Mouse (Mus musculus) stomach, embryonic 16.5 days (tissue): Measurements from ENCODE around the gene Shb. TPM values are rescaled to one million over a fixed set of nuclear protein-coding genes. Genes with fewer than 3 reads are reported as not detected.

Experiments
- ATAC-seq: fragments of 200-750 bp; cut with Nextera tagmentation; 2 replicates; pipeline ENCODE4 v1.8.0; 2017; ENCODE audit warnings: moderate number of reproducible peaks, moderate TSS enrichment; ENCODE audit not compliant: insufficient read depth, low FRiP score
- H3K27ac ChIP-seq: fragments of 300-500 bp; sonication (generic); 2 replicates; pipeline ENCODE4 v1.5.1; 2014; ENCODE audit warnings: low read length
- H3K27me3 ChIP-seq: fragments of 300-500 bp; sonication (generic); 2 replicates; pipeline ENCODE4 v1.6.1; 2014; ENCODE audit warnings: low read length, control low read depth, mixed read lengths; ENCODE audit not compliant: control insufficient read depth, insufficient read depth
- H3K36me3 ChIP-seq: fragments of 300-500 bp; sonication (generic); 2 replicates; pipeline ENCODE4 v1.6.1; 2014; ENCODE audit warnings: low read length; ENCODE audit not compliant: control insufficient read depth, insufficient read depth
- H3K4me1 ChIP-seq: fragments of 300-500 bp; sonication (generic); 2 replicates; pipeline ENCODE4 v1.6.1; 2014; ENCODE audit warnings: low read length, control low read depth, mixed read lengths; ENCODE audit not compliant: control insufficient read depth, insufficient read depth
- H3K4me2 ChIP-seq: fragments of 300-500 bp; sonication (generic); 2 replicates; pipeline ENCODE4 v1.6.1; 2014; ENCODE audit warnings: low read depth, low read length, mixed read lengths
- H3K4me3 ChIP-seq: fragments of 300-500 bp; sonication (generic); replicated peaks from 2 replicates; pipeline ENCODE4 v1.5.1; 2014; ENCODE audit warnings: mild to moderate bottlenecking, low read length
- H3K9ac ChIP-seq: fragments of 300-500 bp; sonication (generic); 2 replicates; pipeline ENCODE4 v1.6.1; 2014; ENCODE audit warnings: low read length
- H3K9me3 ChIP-seq: fragments of 300-500 bp; sonication (generic); replicated peaks from 2 replicates; pipeline ENCODE4 v1.6.1; 2016; ENCODE audit warnings: low read length, control low read depth; ENCODE audit not compliant: control insufficient read depth
- WGBS: fragments of 180-500 bp; shearing (Covaris S2); extraction: QIAGEN DNeasy Blood & Tissue Kit; methylation state at CpG from one replicate; pipeline ENCODE4 v1.1.7; 2014; 5-methylcytosine and 5-hydroxymethylcytosine counted together
- polyA plus RNA-seq: library from polyadenylated mRNA; unstranded; fragments of >200 nt; fragmentation: Nextera tagmentation; extraction: Ambion mirVana; gene quantifications from 2 replicates; pipeline ENCODE4 v1.2.1, GENCODE M21; 2015

The Shb gene
- polyA plus RNA-seq, 1 experiment from 2014 or later, result 2.7 TPM

GRCm38 (mm10) chr4:45409270-45409669 lies 123.0 kb downstream of the Shb start:
- peak overlapping the region; percentile 98 for H3K9ac ChIP-seq
- H3K4me3 ChIP-seq, result peak overlapping the region; percentile 80
- under 1% methylated on average over 10 of the region's 10 CpGs for WGBS
- H3K36me3 ChIP-seq, result peaks cover 4% of the 10 kb centered on the region; the same call in 1 of the 2 replicates
- H3K4me1 ChIP-seq, result peaks cover 29% of the 10 kb centered on the region
- H3K4me2 ChIP-seq, result peak overlapping the region; percentile 94
- H3K27me3 ChIP-seq, result no peaks in the 10 kb centered on the region
- no peaks in the 10 kb centered on the region for H3K9me3 ChIP-seq
- ATAC-seq, result peak; percentile 31
- H3K27ac ChIP-seq, result peak overlapping the region; percentile 97

- H3K9ac ChIP-seq, result peak within 1 kb of the TSS; percentile 98
- peak within 1 kb of the TSS; percentile 97 for H3K27ac ChIP-seq
- H3K27me3 ChIP-seq, result no peaks in the 10 kb centered on the region
- H3K4me2 ChIP-seq, result peak within 1 kb of the TSS; percentile 94
- ATAC-seq, result peak; percentile 96
- 0% methylated on average over 64 of the region's 67 CpGs for WGBS
- H3K9me3 ChIP-seq, result no peaks in the 10 kb centered on the region
- H3K36me3 ChIP-seq, result peaks cover 10% of the 10 kb centered on the region; the same call in 1 of the 2 replicates
- peak within 1 kb of the TSS; percentile 80 for H3K4me3 ChIP-seq
- H3K4me1 ChIP-seq, result peaks cover 33% of the 10 kb centered on the region
These were observed 123.7 kb downstream of the Shb start, which contains the start of gene Slc25a51 for GRCm38 (mm10) chr4:45408427-45409132. Gene Slc25a51 (minus strand): TSS chr4:45408766.

- ATAC-seq, result no peak; the same call in 1 of the 2 replicates
- Histone ChIP-seq H3K4me2 (peak overlapping the region; percentile 82), H3K27me3 (no peaks in the 10 kb centered on the region), H3K36me3 (peaks cover 10% of the 10 kb centered on the region; the same call in 1 of the 2 replicates), H3K9ac (peak overlapping the region; percentile 98), H3K27ac (peak overlapping the region; percentile 97), H3K9me3 (no peaks in the 10 kb centered on the region), H3K4me1 (peaks cover 40% of the 10 kb centered on the region), H3K4me3 (peak overlapping the region; percentile 80)
- 1% methylated on average over 19 of the region's 19 CpGs for WGBS
These were observed 124.5 kb downstream of the Shb start for GRCm38 (mm10) chr4:45407703-45408334.

DNA sequence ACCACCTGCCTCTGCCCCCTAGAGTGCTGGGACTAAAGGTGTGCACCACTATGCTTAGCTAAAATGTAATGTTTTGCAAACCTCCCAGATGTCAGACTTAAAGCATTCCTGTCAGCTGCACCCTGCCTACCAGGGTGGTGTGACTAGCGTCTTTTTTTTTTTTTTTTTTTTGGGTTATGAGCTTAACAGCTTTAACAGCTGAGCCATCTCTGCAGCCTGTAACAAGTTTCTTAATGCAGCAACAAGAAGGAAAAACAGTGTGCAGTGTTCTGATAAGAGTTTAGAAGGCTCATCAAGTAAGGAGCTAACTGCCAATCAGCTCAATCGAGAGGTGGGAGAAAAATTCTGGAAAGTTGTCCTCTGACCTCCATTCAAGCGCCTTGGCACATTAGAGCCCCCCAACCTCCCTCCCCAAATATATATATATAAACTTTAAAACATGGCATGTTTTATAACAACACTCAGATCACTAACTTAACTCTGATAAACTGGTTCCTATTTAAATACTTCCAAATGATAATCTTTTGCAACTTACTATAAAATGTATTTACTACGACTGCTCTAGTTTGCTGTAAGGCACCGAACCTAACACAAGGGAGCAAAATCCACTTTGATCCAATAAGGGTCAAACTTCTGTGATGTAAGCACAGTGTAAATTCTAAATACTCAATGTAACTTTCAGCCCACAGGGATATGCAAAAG lies 125.1 kb downstream of the Shb start:
- Histone ChIP-seq H3K9me3 (no peaks in the 10 kb centered on the region), H3K4me2 (peak overlapping the region; percentile 82), H3K27ac (peak overlapping the region; percentile 97), H3K36me3 (peaks cover 10% of the 10 kb centered on the region; the same call in 1 of the 2 replicates), H3K9ac (peak overlapping the region; percentile 98), H3K27me3 (no peaks in the 10 kb centered on the region), H3K4me1 (peaks cover 46% of the 10 kb centered on the region), H3K4me3 (peak overlapping the region; percentile 80)
- 37% methylated on average over 5 of the region's 5 CpGs for WGBS
- no peak for ATAC-seq

GRCm38 (mm10) chr4:45406397-45406796 lies 125.9 kb downstream of the Shb start:
- Histone ChIP-seq H3K36me3 (peaks cover 15% of the 10 kb centered on the region), H3K9ac (0 out of 2 replicates have a peak overlapping the region, but pooled peaks have one; percentile 17), H3K4me3 (no peak overlapping the region), H3K27ac (no peak overlapping the region), H3K27me3 (no peaks in the 10 kb centered on the region), H3K4me1 (peaks cover 46% of the 10 kb centered on the region), H3K9me3 (no peaks in the 10 kb centered on the region), H3K4me2 (peak overlapping the region; percentile 82; the same call in 1 of the 2 replicates)
- ATAC-seq, result no peak
- 68% methylated on average over 7 of the region's 7 CpGs for WGBS

GRCm38 (mm10) chr4:45405315-45405714 lies 127.0 kb downstream of the Shb start:
- 60% methylated on average over 7 of the region's 7 CpGs for WGBS
- ATAC-seq, result no peak
- no peak overlapping the region for H3K9ac ChIP-seq
- peaks cover 18% of the 10 kb centered on the region for H3K36me3 ChIP-seq
- no peak overlapping the region for H3K4me2 ChIP-seq
- H3K27me3 ChIP-seq, result no peaks in the 10 kb centered on the region
- H3K9me3 ChIP-seq, result no peaks in the 10 kb centered on the region
- H3K27ac ChIP-seq, result no peak overlapping the region
- no peak overlapping the region for H3K4me3 ChIP-seq
- H3K4me1 ChIP-seq, result peaks cover 46% of the 10 kb centered on the region

- H3K27ac ChIP-seq, result no peak overlapping the region
- no peaks in the 10 kb centered on the region for H3K27me3 ChIP-seq
- H3K9ac ChIP-seq, result no peak overlapping the region
- peaks cover 28% of the 10 kb centered on the region for H3K36me3 ChIP-seq
- no peak overlapping the region for H3K4me2 ChIP-seq
- H3K4me3 ChIP-seq, result no peak overlapping the region
- H3K4me1 ChIP-seq, result peaks cover 43% of the 10 kb centered on the region
- no peaks in the 10 kb centered on the region for H3K9me3 ChIP-seq
- WGBS, result 93% methylated on average over 7 of the region's 7 CpGs
- no peak for ATAC-seq
These were observed 128.2 kb downstream of the Shb start for GRCm38 (mm10) chr4:45404086-45404485.

DNA sequence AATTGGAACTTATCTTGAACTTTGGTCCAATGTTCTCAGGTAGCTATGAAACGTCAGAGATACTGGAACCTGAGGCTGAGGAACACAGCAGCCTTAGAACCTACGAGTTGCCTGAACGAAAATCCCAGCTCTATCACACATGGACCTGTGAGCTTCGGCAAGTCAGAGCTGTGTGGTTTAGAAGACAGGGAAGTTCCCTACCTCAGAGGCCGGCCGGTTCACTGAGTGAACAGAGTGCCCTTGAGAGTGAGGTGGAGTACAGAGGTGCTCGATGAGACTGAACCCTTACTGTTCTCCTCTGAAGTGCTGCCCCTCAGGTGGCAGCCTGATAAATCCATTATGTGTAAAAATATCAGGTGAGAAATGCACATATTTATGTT lies 128.8 kb downstream of the Shb start:
- ATAC-seq, result peak; percentile 8; the same call in 1 of the 2 replicates
- H3K4me2 ChIP-seq, result no peak overlapping the region
- peaks cover 39% of the 10 kb centered on the region for H3K4me1 ChIP-seq
- H3K4me3 ChIP-seq, result no peak overlapping the region
- peak overlapping the region; percentile 8 for H3K27ac ChIP-seq
- peaks cover 34% of the 10 kb centered on the region for H3K36me3 ChIP-seq
- H3K9me3 ChIP-seq, result no peaks in the 10 kb centered on the region
- no peaks in the 10 kb centered on the region for H3K27me3 ChIP-seq
- WGBS, result 71% methylated on average over 7 of the region's 7 CpGs
- H3K9ac ChIP-seq, result no peak overlapping the region
